Mouse (Mus musculus): ENCODE results near the gene Ccdc47.

The Ccdc47 gene

GRCm38 (mm10) chr11:106160841-106161721 lies 55.1 kb downstream of the Ccdc47 start, which contains the start of the genes Gm10840 and Limd2:
Gene Gm10840, plus strand, starts transcription at chr11:106160850.
Gene Limd2, minus strand, starts transcription at chr11:106160860.
- peak; percentile 68 for DNase-seq (ENCODE audit: low spot score)

GRCm38 (mm10) chr11:106159921-106160840 lies 56.0 kb downstream of the Ccdc47 start:
- peak; percentile 85 for DNase-seq (ENCODE audit: low spot score)

- DNase-seq (ENCODE audit: low spot score), result peak; percentile 67
Observed at GRCm38 (mm10) chr11:106159216-106159920, 56.8 kb downstream of the Ccdc47 start.

GRCm38 (mm10) chr11:106158930-106159215 lies 57.3 kb downstream of the Ccdc47 start:
- DNase-seq (ENCODE audit: low spot score), result no peak

- DNase-seq (ENCODE audit: low spot score), result peak; percentile 30
Observed at GRCm38 (mm10) chr11:106158081-106158929, 57.8 kb downstream of the Ccdc47 start.

GRCm38 (mm10) chr11:106157154-106157553 lies 59.0 kb downstream of the Ccdc47 start:
- no peak for DNase-seq (ENCODE audit: low spot score)

GRCm38 (mm10) chr11:106156257-106156656 lies 59.9 kb downstream of the Ccdc47 start:
- no peak for DNase-seq (ENCODE audit: low spot score)

GRCm38 (mm10) chr11:106155761-106156160 lies 60.4 kb downstream of the Ccdc47 start:
- DNase-seq (ENCODE audit: low spot score), result no peak

GRCm38 (mm10) chr11:106154770-106155169 lies 61.4 kb downstream of the Ccdc47 start:
- DNase-seq (ENCODE audit: low spot score), result no peak

GRCm38 (mm10) chr11:106154091-106154490 lies 62.1 kb downstream of the Ccdc47 start:
- no peak for DNase-seq (ENCODE audit: low spot score)

- no peak for DNase-seq (ENCODE audit: low spot score)
Observed at GRCm38 (mm10) chr11:106152132-106152531, 64.0 kb downstream of the Ccdc47 start.

GRCm38 (mm10) chr11:106151219-106151618 lies 64.9 kb downstream of the Ccdc47 start:
- DNase-seq (ENCODE audit: low spot score), result no peak
